Comparison of ENCODE assay signal across 12 mouse cellular contexts in genomic region chr17:65877026-65877425, GRCm38 (mm10).
"Had no signal": no experiment of that assay in that cellular context is flagged by ENCODE, and none has a peak within 500 bp of the region (broad histone marks: within the 10 kb centered on the region; RNA-seq: fewer than 3 reads in every experiment).

No protein-coding gene starts in this region.

- H3K9me3 ChIP-seq: kidney, embryonic 15.5 days; liver, embryonic 15.5 days; megakaryocyte, embryonic 14.5 days; midbrain, embryonic 13.5 days; stomach, embryonic 15.5 days had no signal

- DNase-seq: kidney, postnatal 25 days; left cerebral cortex, postnatal 4 days; lung, adult 2 months; right cerebral cortex, postnatal 14 days; thymus, postnatal 4 days had no signal

- H3K27ac ChIP-seq: kidney, embryonic 15.5 days; limb, embryonic 13.5 days; liver, embryonic 15.5 days; macrophage; midbrain, embryonic 13.5 days; stomach, embryonic 15.5 days had no signal

- H3K9ac ChIP-seq: kidney, embryonic 15.5 days; limb, embryonic 13.5 days; liver, embryonic 15.5 days; midbrain, embryonic 13.5 days; stomach, embryonic 15.5 days had no signal

- H3K4me3 ChIP-seq: kidney, embryonic 15.5 days; limb, embryonic 13.5 days; liver, embryonic 15.5 days; megakaryocyte, embryonic 14.5 days; midbrain, embryonic 13.5 days; stomach, embryonic 15.5 days had no signal

- H3K27me3 ChIP-seq: kidney, embryonic 15.5 days; limb, embryonic 13.5 days; liver, embryonic 15.5 days; megakaryocyte, embryonic 14.5 days; midbrain, embryonic 13.5 days; stomach, embryonic 15.5 days had no signal

- H3K4me2 ChIP-seq: kidney, embryonic 15.5 days; limb, embryonic 13.5 days; liver, embryonic 15.5 days; midbrain, embryonic 13.5 days; stomach, embryonic 15.5 days had no signal

- H3K36me3 ChIP-seq: kidney, embryonic 15.5 days; liver, embryonic 15.5 days; midbrain, embryonic 13.5 days had no signal

- ATAC-seq: midbrain, embryonic 13.5 days had no signal
